Mouse (Mus musculus) G1E-ER4 (cell line): ENCODE data around the gene Vgll1. TPM values are rescaled to one million over a fixed set of nuclear protein-coding genes. Genes with fewer than 3 reads are reported as not detected.

Experiments
- GATA1 ChIP-seq: IDR thresholded peaks from one replicate; pipeline ENCODE4 v1.8.0; 2012; ENCODE audit warnings: low read length, inconsistent platforms
- polyA plus RNA-seq: library from polyadenylated mRNA; stranded (reverse); fragments of >175 nt; gene quantifications from 2 replicates; pipeline ENCODE4 v1.2.3, GENCODE M21; 2012

The Vgll1 gene
- not detected in 2 replicates for polyA plus RNA-seq

GRCm38 (mm10) chrX:57087806-57088205 is at the start of gene Vgll1:
Gene Vgll1, plus strand, starts transcription at chrX:57088106.
- TF ChIP-seq GATA1: no peak

GRCm38 (mm10) chrX:57042774-57043173 is 45.1 kb upstream of the Vgll1 start, which contains the start of gene Brs3:
Gene Brs3, plus strand, starts transcription at chrX:57043074.
- TF ChIP-seq GATA1: no peak

GRCm38 (mm10) chrX:57043869-57044268 is 44.0 kb upstream of the Vgll1 start:
- no peak for TF ChIP-seq GATA1

- no peak for TF ChIP-seq GATA1
Measured at GRCm38 (mm10) chrX:57052848-57053173, 35.1 kb upstream of the Vgll1 start.

- TF ChIP-seq GATA1: no peak
Measured at GRCm38 (mm10) chrX:57053174-57053992, 34.5 kb upstream of the Vgll1 start, which contains the start of gene Htatsf1. Gene Htatsf1, plus strand, starts transcription at chrX:57053583.

- no peak for TF ChIP-seq GATA1
Measured at GRCm38 (mm10) chrX:57053993-57054385, 33.9 kb upstream of the Vgll1 start.

GRCm38 (mm10) chrX:57081496-57081895 is 6.4 kb upstream of the Vgll1 start:
- TF ChIP-seq GATA1: no peak

- no peak for TF ChIP-seq GATA1
Measured at GRCm38 (mm10) chrX:57103415-57103814, 15.5 kb downstream of the Vgll1 start.

GRCm38 (mm10) chrX:57106956-57107355 is 19.1 kb downstream of the Vgll1 start:
- TF ChIP-seq GATA1: no peak

- no peak for TF ChIP-seq GATA1
Measured at GRCm38 (mm10) chrX:57118143-57118542, 30.2 kb downstream of the Vgll1 start.

- TF ChIP-seq GATA1: no peak
Measured at GRCm38 (mm10) chrX:57120768-57121167, 32.9 kb downstream of the Vgll1 start.

GRCm38 (mm10) chrX:57130633-57131032 is 42.7 kb downstream of the Vgll1 start:
- TF ChIP-seq GATA1: no peak

GRCm38 (mm10) chrX:57137627-57138026 is 49.7 kb downstream of the Vgll1 start:
- no peak for TF ChIP-seq GATA1

- TF ChIP-seq GATA1: no peak
Measured at GRCm38 (mm10) chrX:57153520-57153919, 65.6 kb downstream of the Vgll1 start.

Other genes starting within 250 kb of the Vgll1 start
- gene Adgrg4, start 217.9 kb upstream of the Vgll1 start, polyA plus RNA-seq: not detected in 2 replicates
- gene Brs3, start 45.0 kb upstream of the Vgll1 start, polyA plus RNA-seq: not detected in 2 replicates
- gene Htatsf1, start 34.5 kb upstream of the Vgll1 start, polyA plus RNA-seq: 20.3 and 28.3 TPM in 2 replicates
- gene Cd40lg, start 124.0 kb downstream of the Vgll1 start, polyA plus RNA-seq: not detected in 2 replicates